Mouse (Mus musculus) liver, adult 2 months (tissue): ENCODE results near the gene Dock3.

Experiments used
- CTCF ChIP-seq: fragments of 200-500 bp; IDR thresholded peaks from 2 replicates; pipeline ENCODE4 v1.5.1; 2011; ENCODE audit warnings: low read depth, low read length, control low read depth
- POLR2A ChIP-seq: fragments of 200-500 bp; IDR thresholded peaks from 2 replicates; pipeline ENCODE4 v1.6.1; 2011; ENCODE audit warnings: low read length, control low read depth; ENCODE audit not compliant: insufficient read depth; ENCODE audit errors: extremely low read depth

DNA sequence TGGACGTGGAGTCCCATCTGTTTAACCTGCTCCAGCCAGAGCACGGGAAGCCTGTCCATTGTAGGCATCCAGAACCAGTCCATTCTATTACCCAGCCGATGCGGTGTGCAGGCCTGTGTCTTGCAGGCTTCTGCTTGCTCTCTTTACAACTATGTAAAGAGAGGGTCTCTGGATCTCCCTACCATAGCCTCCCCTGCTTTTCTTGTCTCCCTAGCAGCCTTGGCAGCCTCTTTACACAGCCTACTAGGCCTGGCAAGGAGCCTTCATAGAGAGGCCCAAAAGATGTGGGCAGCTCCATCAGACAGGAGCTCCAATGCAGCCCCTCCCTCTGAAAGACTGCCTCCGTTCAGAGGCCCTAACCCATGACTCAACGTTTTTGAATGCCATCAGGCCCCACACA is 17.4 kb upstream of the Dock3 start:
- TF ChIP-seq CTCF: no peak
- no peak for TF ChIP-seq POLR2A
